Mouse (Mus musculus) midbrain, embryonic 10.5 days (tissue): ENCODE measurements at regions not wholly inside any gene's neighbourhood (a gene's known extent, or its start where the extent isn't known, plus 50 kb on each side); places are given as distances from the start of the nearest gene placed in this dataset.

Experiments used
- DNase-seq: peaks from one replicate; pipeline ENCODE4 v3.0.0-alpha.2; 2017; ENCODE audit warnings: low spot score
- H3K27ac ChIP-seq: fragments of 300-500 bp; sonication (generic); replicated peaks from 2 replicates; pipeline ENCODE4 v1.5.1; 2016; ENCODE audit warnings: mild to moderate bottlenecking
- H3K27me3 ChIP-seq: fragments of 300-500 bp; sonication (generic); 2 replicates; pipeline ENCODE4 v1.6.1; 2016; ENCODE audit warnings: low read depth, mild to moderate bottlenecking; ENCODE audit not compliant: poor library complexity, severe bottlenecking
- H3K36me3 ChIP-seq: fragments of 300-500 bp; sonication (generic); 2 replicates; pipeline ENCODE4 v1.6.1; 2016; ENCODE audit warnings: mild to moderate bottlenecking, moderate library complexity
- H3K4me1 ChIP-seq: fragments of 300-500 bp; sonication (generic); 2 replicates; pipeline ENCODE4 v1.6.1; 2016
- H3K4me3 ChIP-seq: fragments of 300-500 bp; sonication (generic); 2 replicates; pipeline ENCODE4 v1.5.1; 2016; ENCODE audit warnings: mild to moderate bottlenecking, moderate library complexity
- H3K9me3 ChIP-seq: fragments of 300-500 bp; sonication (generic); replicated peaks from 2 replicates; pipeline ENCODE4 v1.6.1; 2016; ENCODE audit warnings: mild to moderate bottlenecking
- WGBS: fragments of 180-500 bp; shearing (Covaris S2); methylation state at CpG from one replicate; pipeline ENCODE4 v1.1.7; 2016; 5-methylcytosine and 5-hydroxymethylcytosine counted together

- WGBS: 79% methylated on average over 4 of the region's 4 CpGs
- H3K27ac ChIP-seq: no peak overlapping the region
- no peaks in the 10 kb centered on the region for H3K36me3 ChIP-seq
- no peak overlapping the region for H3K4me3 ChIP-seq
- H3K9me3 ChIP-seq: no peaks in the 10 kb centered on the region
- peaks cover 14% of the 10 kb centered on the region; the same call in 1 of the 2 replicates for H3K27me3 ChIP-seq
- no peaks in the 10 kb centered on the region for H3K4me1 ChIP-seq
- no peak for DNase-seq
Measured at GRCm38 (mm10) chr7:68607170-68607569, 141.9 kb downstream of the Arrdc4 start.

- Histone ChIP-seq H3K27ac (no peak overlapping the region), H3K27me3 (peaks cover 14% of the 10 kb centered on the region; the same call in 1 of the 2 replicates), H3K36me3 (no peaks in the 10 kb centered on the region), H3K9me3 (no peaks in the 10 kb centered on the region), H3K4me1 (no peaks in the 10 kb centered on the region), H3K4me3 (no peak overlapping the region)
- WGBS: 86% methylated on average over 3 of the region's 3 CpGs
- DNase-seq: no peak
Measured at GRCm38 (mm10) chr7:68606278-68606677, 142.8 kb downstream of the Arrdc4 start.

GRCm38 (mm10) chr7:68603711-68604110, 145.3 kb downstream of the Arrdc4 start:
- Histone ChIP-seq H3K4me1 (no peaks in the 10 kb centered on the region), H3K36me3 (no peaks in the 10 kb centered on the region)
- 72% methylated on average over 2 of the region's 2 CpGs for WGBS

GRCm38 (mm10) chr7:68602003-68602402, 147.0 kb downstream of the Arrdc4 start:
- H3K4me3 ChIP-seq: no peak overlapping the region
- H3K36me3 ChIP-seq: no peaks in the 10 kb centered on the region
- no peaks in the 10 kb centered on the region for H3K4me1 ChIP-seq
- no peak overlapping the region for H3K27ac ChIP-seq
- DNase-seq: no peak
- H3K9me3 ChIP-seq: no peaks in the 10 kb centered on the region
- peaks cover 35% of the 10 kb centered on the region; the same call in 1 of the 2 replicates for H3K27me3 ChIP-seq
- 42% methylated on average over 6 of the region's 6 CpGs for WGBS

More at GRCm38 (mm10) chr7:68603711-68604110, 145.3 kb downstream of the Arrdc4 start:
- Histone ChIP-seq H3K4me3 (no peak overlapping the region), H3K27ac (no peak overlapping the region), H3K27me3 (peaks cover 23% of the 10 kb centered on the region; the same call in 1 of the 2 replicates), H3K9me3 (no peaks in the 10 kb centered on the region)
- no peak for DNase-seq

GRCm38 (mm10) chr7:68594017-68594386, 155.0 kb downstream of the Arrdc4 start:
- 92% methylated on average over 4 of the region's 4 CpGs for WGBS

GRCm38 (mm10) chr7:68593344-68594016, 155.6 kb downstream of the Arrdc4 start:
- 69% methylated on average over 15 of the region's 15 CpGs for WGBS
- Histone ChIP-seq H3K4me1 (peaks cover 12% of the 10 kb centered on the region; the same call in 1 of the 2 replicates), H3K27me3 (peaks cover 34% of the 10 kb centered on the region; the same call in 1 of the 2 replicates), H3K27ac (no peak overlapping the region), H3K36me3 (no peaks in the 10 kb centered on the region), H3K9me3 (no peaks in the 10 kb centered on the region), H3K4me3 (no peak overlapping the region)
- DNase-seq: no peak

More at GRCm38 (mm10) chr7:68594017-68594386, 155.0 kb downstream of the Arrdc4 start:
- Histone ChIP-seq H3K27ac (no peak overlapping the region), H3K4me1 (peaks cover 12% of the 10 kb centered on the region; the same call in 1 of the 2 replicates), H3K27me3 (peaks cover 39% of the 10 kb centered on the region; the same call in 1 of the 2 replicates), H3K36me3 (no peaks in the 10 kb centered on the region), H3K9me3 (no peaks in the 10 kb centered on the region), H3K4me3 (no peak overlapping the region)
- DNase-seq: no peak

GRCm38 (mm10) chr7:68582540-68583325, 166.3 kb downstream of the Arrdc4 start:
- no peak overlapping the region for H3K27ac ChIP-seq
- WGBS: 87% methylated on average over 13 of the region's 13 CpGs

GRCm38 (mm10) chr7:68580650-68581049, 168.4 kb downstream of the Arrdc4 start:
- DNase-seq: peak; percentile 39
- peaks cover 8% of the 10 kb centered on the region; the same call in 1 of the 2 replicates for H3K4me1 ChIP-seq
- 43% methylated on average over 4 of the region's 4 CpGs for WGBS

More at GRCm38 (mm10) chr7:68582540-68583325, 166.3 kb downstream of the Arrdc4 start:
- H3K36me3 ChIP-seq: no peaks in the 10 kb centered on the region
- DNase-seq: no peak
- H3K4me1 ChIP-seq: peaks cover 8% of the 10 kb centered on the region; the same call in 1 of the 2 replicates
- no peaks in the 10 kb centered on the region for H3K9me3 ChIP-seq
- H3K4me3 ChIP-seq: no peak overlapping the region
- peaks cover 26% of the 10 kb centered on the region for H3K27me3 ChIP-seq

GRCm38 (mm10) chr7:68579666-68580065, 169.4 kb downstream of the Arrdc4 start:
- H3K4me3 ChIP-seq: no peak overlapping the region
- no peak overlapping the region for H3K27ac ChIP-seq
- H3K4me1 ChIP-seq: peaks cover 8% of the 10 kb centered on the region; the same call in 1 of the 2 replicates
- H3K27me3 ChIP-seq: peaks cover 29% of the 10 kb centered on the region
- H3K9me3 ChIP-seq: no peaks in the 10 kb centered on the region
- H3K36me3 ChIP-seq: no peaks in the 10 kb centered on the region
- 19% methylated on average over 10 of the region's 10 CpGs for WGBS
- peak; percentile 87 for DNase-seq

More at GRCm38 (mm10) chr7:68580650-68581049, 168.4 kb downstream of the Arrdc4 start:
- no peak overlapping the region for H3K4me3 ChIP-seq
- peaks cover 29% of the 10 kb centered on the region for H3K27me3 ChIP-seq
- no peaks in the 10 kb centered on the region for H3K36me3 ChIP-seq
- H3K27ac ChIP-seq: no peak overlapping the region
- H3K9me3 ChIP-seq: no peaks in the 10 kb centered on the region

- 60% methylated on average over 8 of the region's 8 CpGs for WGBS
- H3K27me3 ChIP-seq: peaks cover 29% of the 10 kb centered on the region
- H3K4me3 ChIP-seq: no peak overlapping the region
- no peaks in the 10 kb centered on the region for H3K9me3 ChIP-seq
- no peaks in the 10 kb centered on the region for H3K36me3 ChIP-seq
- H3K27ac ChIP-seq: no peak overlapping the region
- peaks cover 8% of the 10 kb centered on the region; the same call in 1 of the 2 replicates for H3K4me1 ChIP-seq
- DNase-seq: no peak
Measured at GRCm38 (mm10) chr7:68579216-68579615, 169.8 kb downstream of the Arrdc4 start.

GRCm38 (mm10) chr7:68571315-68571714, 177.7 kb downstream of the Arrdc4 start:
- H3K9me3 ChIP-seq: no peaks in the 10 kb centered on the region
- H3K27ac ChIP-seq: peak overlapping the region; percentile 68
- WGBS: 31% methylated on average over 4 of the region's 4 CpGs
- no peak overlapping the region for H3K4me3 ChIP-seq
- no peaks in the 10 kb centered on the region for H3K36me3 ChIP-seq
- peaks cover 16% of the 10 kb centered on the region for H3K4me1 ChIP-seq
- peak; percentile 18 for DNase-seq
- no peaks in the 10 kb centered on the region for H3K27me3 ChIP-seq

- Histone ChIP-seq H3K36me3 (no peaks in the 10 kb centered on the region), H3K9me3 (no peaks in the 10 kb centered on the region), H3K27me3 (no peaks in the 10 kb centered on the region), H3K4me3 (no peak overlapping the region), H3K27ac (no peak overlapping the region), H3K4me1 (peaks cover 16% of the 10 kb centered on the region)
- no peak for DNase-seq
- 92% methylated on average over 9 of the region's 9 CpGs for whole genome bisulfite sequencing
Measured at GRCm38 (mm10) chr7:68568127-68568510, 180.9 kb downstream of the Arrdc4 start.
